Mouse (Mus musculus): ENCODE measurements at regions not wholly inside any gene's neighbourhood (a gene's known extent, or its start where the extent isn't known, plus 50 kb on each side); places are given as distances from the start of the nearest gene placed in this dataset.

- DNase-seq (ENCODE audit: low spot score in 2 of 2) = no peak
These were observed 52.7 kb upstream of the Gm21915 start for GRCm38 (mm10) chr9:40617676-40618062.

- no peak for DNase-seq (ENCODE audit: low spot score in 2 of 2)
These were observed 53.3 kb upstream of the Gm21915 start for GRCm38 (mm10) chr9:40617036-40617675.

GRCm38 (mm10) chr9:40616426-40617035 lies 53.9 kb upstream of the Gm21915 start:
- DNase-seq (ENCODE audit: low spot score in 2 of 2) = peak; percentile 69 to 73

GRCm38 (mm10) chr9:40615891-40616290 lies 54.5 kb upstream of the Gm21915 start:
- DNase-seq (ENCODE audit: low spot score in 2 of 2) = no peak

GRCm38 (mm10) chr9:40614071-40614470 lies 56.3 kb upstream of the Gm21915 start:
- DNase-seq (ENCODE audit: low spot score in 2 of 2) = no peak

- no peak for DNase-seq (ENCODE audit: low spot score in 2 of 2)
These were observed 57.2 kb upstream of the Gm21915 start for GRCm38 (mm10) chr9:40613182-40613581.

GRCm38 (mm10) chr9:40612755-40613154 lies 57.7 kb upstream of the Gm21915 start:
- no peak for DNase-seq (ENCODE audit: low spot score in 2 of 2)

GRCm38 (mm10) chr9:40612312-40612711 lies 58.1 kb upstream of the Gm21915 start:
- DNase-seq (ENCODE audit: low spot score in 2 of 2) = no peak

GRCm38 (mm10) chr9:40611626-40612025 lies 58.8 kb upstream of the Gm21915 start:
- DNase-seq (ENCODE audit: low spot score in 2 of 2) = no peak

GRCm38 (mm10) chr9:40608596-40608995 lies 61.8 kb upstream of the Gm21915 start:
- no peak for DNase-seq (ENCODE audit: low spot score in 2 of 2)

GRCm38 (mm10) chr9:40607941-40608340 lies 62.5 kb upstream of the Gm21915 start:
- no peak for DNase-seq (ENCODE audit: low spot score in 2 of 2)

- DNase-seq (ENCODE audit: low spot score in 2 of 2) = no peak
These were observed 66.9 kb upstream of the Gm21915 start for GRCm38 (mm10) chr9:40603521-40603920.

GRCm38 (mm10) chr9:40598431-40598831 lies 67.2 kb upstream of the Gramd1b start:
- no peak for DNase-seq (ENCODE audit: low spot score in 2 of 2)

GRCm38 (mm10) chr9:40587421-40587820 lies 56.2 kb upstream of the Gramd1b start:
- DNase-seq (ENCODE audit: low spot score in 2 of 2) = no peak

GRCm38 (mm10) chr9:40586581-40586980 lies 55.4 kb upstream of the Gramd1b start:
- no peak for DNase-seq (ENCODE audit: low spot score in 2 of 2)

GRCm38 (mm10) chr9:40583554-40583953 lies 52.4 kb upstream of the Gramd1b start:
- DNase-seq (ENCODE audit: low spot score in 2 of 2) = peak; percentile 56 to 75

- no peak for DNase-seq (ENCODE audit: low spot score in 2 of 2)
These were observed 50.7 kb upstream of the Gramd1b start for GRCm38 (mm10) chr9:40581854-40582253.
